Mouse (Mus musculus) olfactory bulb, adult 2 months (tissue): ENCODE results near the gene Ctcf.

Experiments
- CTCF ChIP-seq: fragments of 200-500 bp; IDR thresholded peaks from 2 replicates; pipeline ENCODE4 v1.5.1; 2012; ENCODE audit warnings: low read depth, mild to moderate bottlenecking, low read length, moderate library complexity; ENCODE audit not compliant: insufficient read depth
- POLR2A ChIP-seq: fragments of 200-500 bp; IDR thresholded peaks from 2 replicates; pipeline ENCODE4 v1.6.1; 2012; ENCODE audit warnings: mild to moderate bottlenecking, low read depth, low read length, moderate library complexity; ENCODE audit not compliant: insufficient read depth

DNA sequence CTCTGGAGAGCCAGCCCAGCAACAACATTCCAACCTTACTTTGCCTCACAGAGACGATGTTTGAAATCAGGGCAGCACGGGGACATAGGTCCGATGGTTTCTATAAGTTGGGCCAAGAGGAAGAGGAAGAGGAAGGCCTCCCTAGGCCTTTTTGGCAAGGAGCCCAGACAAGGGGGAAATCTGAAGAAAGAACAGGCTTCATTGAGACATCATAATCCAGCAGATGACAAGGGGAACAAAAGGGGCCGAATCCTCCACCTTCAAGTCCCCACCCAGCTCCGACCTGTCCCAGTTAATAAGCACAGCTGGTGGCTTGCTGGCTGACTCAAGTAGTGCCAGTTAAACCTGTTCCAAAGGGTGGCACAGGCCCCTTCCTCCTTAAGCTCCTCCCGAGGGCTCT, 78.7 kb downstream of the Ctcf start:
- TF ChIP-seq POLR2A (no peak), CTCF (no peak)
